Mouse (Mus musculus) embryo, embryonic 11.5 days (tissue): ENCODE data around the gene Rcsd1.

ENCODE experiments used
- DNase-seq: peaks from one replicate; pipeline ENCODE4 v3.0.0-alpha.2; 2012; ENCODE audit warnings: low read depth, low spot score

Rcsd1 gene

DNA sequence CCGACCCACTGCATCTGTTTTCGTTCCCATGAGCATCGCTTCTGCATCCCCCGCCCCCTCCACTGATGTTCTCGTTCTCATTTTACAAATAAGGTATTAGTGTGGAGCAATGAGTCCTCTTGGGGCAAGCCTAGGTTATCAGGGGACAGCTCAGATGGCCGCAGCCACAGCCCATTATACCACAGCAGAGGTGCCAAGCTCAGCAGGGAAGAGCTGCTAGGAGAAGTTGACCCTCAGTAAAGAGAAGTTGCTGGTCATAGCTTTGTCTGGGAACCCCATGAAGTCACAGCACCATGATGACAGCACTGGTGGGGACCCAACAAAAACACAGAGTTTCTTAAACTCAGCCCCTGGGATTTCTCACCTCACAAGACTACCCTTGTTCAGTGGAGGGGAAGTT lies 47.8 kb downstream of the Rcsd1 start:
- no peak for DNase-seq

DNA sequence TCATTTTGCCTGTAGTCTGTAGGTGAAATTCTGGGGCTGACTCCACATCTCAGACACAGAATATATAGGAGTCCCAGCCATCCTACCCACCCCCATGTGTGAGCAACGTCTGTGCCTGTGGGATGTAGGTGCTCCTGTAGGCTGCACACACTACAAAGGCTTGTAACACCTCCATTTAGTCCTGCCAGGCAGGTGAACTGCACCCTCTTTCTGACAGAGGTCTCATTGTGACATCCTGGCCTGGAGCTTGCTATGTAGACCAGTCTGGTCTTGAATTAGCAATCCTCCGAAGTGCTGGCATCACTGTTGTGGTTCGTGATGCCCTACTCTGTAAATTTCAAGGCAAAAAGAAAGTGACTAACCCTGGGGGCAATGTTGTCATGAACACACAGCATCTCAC lies 48.4 kb downstream of the Rcsd1 start:
- DNase-seq: no peak

DNA sequence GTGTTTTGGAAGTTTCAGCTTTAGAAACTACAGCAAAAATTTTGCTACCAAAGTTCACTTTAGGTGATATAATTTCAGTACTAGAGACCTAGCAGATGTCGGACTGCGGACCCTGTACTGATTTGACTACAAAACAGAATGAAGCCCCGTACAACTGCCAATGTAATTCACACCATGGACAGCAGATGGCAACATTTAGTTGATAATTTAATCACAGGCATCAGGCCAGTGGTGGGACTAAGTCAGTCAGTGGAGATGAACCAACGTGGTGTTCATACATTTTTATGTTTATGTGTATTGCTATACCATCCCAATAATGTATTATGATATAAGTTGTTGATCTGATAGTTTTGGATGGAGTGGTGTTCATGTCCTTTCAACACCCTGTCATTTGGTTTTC lies 48.8 kb downstream of the Rcsd1 start:
- DNase-seq: peak; percentile 61

DNA sequence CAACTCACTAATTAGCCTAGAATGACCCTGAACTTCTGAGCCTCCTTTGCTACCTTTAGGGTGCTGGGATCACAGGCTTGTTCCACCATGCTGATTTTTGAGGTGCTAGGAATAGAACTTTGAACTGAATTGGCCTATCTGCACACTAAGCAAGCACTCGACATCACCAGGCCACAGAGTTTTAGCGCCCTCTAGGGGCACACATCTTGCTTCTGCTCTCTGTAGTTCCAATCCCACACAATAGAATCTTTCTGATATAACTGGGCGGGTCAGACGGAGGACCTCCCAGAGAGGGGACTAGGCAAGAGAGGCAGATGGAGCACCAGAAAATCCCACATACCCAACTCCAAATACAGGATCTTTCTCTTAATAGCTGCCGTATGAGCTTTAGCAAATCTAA lies 51.0 kb downstream of the Rcsd1 start:
- DNase-seq: peak; percentile 58

DNA sequence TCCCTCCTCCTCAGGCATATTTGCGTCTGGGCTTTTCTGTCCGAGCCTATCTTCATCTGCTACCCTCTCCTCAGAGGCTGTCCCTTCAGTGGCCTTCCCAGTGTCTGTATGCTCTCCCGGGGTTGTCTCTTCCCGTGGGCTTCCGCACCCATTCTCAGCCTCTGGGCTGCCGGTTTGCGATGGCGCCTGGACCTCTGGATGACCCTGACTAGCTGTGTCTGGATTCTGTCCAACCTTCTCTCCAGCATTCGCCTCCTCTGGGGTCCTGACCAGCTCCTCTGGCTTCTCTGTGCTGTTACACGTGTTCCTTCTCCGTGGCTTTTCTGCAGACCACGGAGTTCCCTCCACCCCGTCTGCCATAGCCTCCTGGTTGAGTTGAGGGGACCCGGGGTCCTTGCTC lies 54.1 kb downstream of the Rcsd1 start:
- DNase-seq: no peak

DNA sequence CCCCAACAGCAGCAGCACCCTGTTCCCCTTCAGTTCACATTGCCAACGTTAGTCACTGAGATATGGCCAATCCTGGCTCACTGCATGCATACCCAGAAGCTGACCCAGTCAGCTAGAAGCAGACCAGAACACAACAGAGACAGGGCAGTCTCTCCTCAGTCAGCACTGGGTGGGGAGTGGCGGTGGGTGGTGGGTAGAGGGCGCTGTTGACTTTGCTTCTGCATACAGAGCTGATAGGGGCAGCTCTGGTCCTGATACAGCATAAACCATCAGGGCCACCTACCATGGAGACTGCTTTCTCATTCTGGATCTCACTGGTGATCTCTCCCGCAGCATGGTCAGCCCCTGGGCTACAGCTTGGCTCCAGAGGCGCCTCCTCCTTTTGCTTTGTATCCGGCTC lies 54.5 kb downstream of the Rcsd1 start:
- no peak for DNase-seq

DNA sequence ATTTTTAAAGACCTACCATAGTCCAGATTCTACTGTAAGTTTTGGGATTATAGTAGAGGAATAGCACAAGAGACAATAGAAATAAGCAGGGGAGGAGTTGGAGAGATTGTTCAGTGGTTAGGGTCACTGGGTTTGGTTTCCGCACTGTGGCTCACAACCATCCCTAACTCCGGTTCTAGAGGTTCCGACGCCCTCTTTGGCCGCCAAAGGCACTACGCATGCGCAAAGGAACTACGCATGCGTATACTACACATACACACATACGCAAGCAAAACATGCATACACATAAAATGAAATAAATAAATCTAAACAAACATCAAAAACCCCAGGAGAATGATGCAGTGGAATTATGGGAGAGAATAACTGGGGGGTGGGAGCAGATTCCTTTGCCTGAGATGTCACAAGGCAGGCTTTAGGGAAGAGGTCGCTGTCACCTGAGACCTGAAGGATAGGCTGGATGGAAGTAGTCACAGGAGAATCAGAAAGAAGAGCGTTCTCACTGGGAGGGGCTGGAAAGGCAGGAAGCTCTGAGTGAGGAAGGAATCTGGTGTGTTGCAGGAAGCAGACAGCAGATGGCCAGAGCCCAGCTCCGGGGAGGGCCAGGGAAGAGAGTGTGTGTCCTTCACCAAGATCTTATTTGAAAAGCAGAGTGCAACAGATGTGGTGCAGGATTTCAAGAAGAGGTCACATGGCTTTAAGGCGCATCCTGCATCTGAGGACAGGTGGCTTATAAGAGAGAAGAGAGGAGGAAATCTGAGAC lies 56.3 kb downstream of the Rcsd1 start:
- DNase-seq: no peak

DNA sequence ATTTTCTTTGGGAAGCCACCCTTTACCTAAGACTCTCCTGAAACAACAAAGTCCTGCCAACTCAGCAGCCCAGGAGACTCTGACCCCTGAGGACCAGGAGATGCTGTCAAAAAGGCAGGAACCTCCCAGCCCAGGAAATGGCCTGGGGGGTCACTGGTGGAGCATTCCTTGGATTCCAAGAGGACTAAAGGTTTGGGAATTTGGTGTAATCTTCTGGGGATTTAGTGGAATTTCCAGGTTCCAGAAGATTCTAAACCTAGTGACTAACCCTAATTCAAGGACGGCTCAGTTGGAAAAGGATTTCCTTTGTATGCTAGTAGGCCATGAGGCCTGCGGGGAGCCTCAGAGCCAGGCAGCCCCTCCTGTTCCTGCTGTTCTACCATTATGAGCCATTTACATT lies 57.0 kb downstream of the Rcsd1 start:
- no peak for DNase-seq

DNA sequence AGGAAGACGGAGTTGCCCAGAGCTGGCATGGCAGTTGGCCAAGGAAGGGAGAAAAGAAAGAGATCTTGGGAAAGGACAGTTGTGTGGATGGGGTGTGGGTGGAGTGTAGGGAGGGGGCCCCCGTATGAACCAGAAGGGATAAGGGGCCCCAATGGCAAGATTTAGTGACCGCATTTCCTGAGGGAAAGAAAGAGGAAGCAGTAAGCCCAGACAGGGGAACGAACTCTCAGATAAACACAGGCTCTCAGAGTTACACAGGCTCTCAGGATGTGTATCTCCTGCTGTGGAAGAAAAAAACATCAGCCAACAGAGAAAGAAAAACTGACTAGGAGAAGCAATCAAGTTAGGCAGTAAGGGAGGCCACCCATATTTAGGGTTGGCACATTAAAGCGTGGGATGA lies 58.4 kb downstream of the Rcsd1 start:
- DNase-seq: no peak

DNA sequence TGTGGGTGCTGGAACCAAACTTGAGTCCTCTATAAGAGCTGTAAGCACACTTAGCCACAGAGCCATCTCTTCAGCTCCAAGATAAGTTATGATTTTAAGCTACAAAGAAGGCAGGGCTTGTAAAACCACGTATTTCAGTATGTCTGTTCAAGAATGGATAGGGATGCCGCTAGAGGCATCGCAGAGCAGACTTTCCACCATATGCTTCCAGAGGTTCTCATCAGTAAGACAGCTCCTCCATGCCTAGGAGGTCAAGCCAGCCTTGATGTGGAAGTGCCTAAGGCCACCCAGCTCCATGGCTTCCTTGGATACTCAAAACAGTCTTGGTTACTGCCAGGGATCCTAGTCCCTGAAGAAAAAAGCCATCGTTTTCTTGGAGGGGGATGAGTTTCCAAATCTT lies 64.5 kb downstream of the Rcsd1 start:
- no peak for DNase-seq

DNA sequence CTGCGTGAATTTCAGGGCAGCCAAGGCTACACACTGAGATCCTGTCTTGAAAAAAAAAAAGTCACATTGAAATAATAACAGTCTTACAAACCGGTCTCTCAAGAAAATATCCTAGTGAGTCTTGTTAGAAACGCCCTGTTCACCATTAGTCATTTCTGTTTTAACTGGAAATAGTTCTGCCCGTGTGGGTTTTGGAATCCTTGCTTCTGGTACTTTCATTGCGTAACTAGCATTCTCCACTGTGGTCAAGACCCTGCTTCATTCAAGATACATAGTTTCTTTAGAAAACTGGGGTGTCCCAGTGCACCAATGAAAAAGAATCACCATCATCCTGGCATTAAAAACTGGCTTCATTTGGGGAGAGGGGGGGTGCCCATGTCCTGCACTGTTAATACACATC lies 65.8 kb downstream of the Rcsd1 start:
- DNase-seq: no peak

DNA sequence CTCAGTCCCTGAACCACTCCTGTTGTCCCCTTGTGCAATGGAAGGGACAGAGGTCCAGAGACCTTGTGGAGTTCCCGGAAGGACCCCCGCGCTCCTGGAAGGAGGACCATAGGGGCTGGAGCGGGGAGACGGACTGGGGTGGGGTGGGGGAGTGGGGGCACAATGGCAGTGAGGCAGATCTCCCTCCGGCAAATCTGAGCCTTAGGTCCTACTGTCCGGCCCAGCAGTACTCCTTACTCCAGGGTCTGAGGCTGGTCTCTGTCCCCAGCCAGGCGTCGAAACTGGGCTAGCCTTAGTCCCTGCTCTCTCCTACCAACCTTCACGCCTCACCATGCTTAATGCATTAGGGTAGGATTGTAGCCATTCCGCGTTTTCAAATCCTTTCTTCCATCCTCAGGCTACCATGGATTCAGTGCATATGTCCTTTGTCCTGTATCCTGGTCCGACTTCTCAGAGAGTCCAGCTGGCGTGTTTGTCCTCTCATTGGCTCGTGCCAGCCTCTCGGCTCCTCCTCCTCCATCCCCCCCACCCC lies 66.7 kb downstream of the Rcsd1 start:
- DNase-seq: peak; percentile 50

DNA sequence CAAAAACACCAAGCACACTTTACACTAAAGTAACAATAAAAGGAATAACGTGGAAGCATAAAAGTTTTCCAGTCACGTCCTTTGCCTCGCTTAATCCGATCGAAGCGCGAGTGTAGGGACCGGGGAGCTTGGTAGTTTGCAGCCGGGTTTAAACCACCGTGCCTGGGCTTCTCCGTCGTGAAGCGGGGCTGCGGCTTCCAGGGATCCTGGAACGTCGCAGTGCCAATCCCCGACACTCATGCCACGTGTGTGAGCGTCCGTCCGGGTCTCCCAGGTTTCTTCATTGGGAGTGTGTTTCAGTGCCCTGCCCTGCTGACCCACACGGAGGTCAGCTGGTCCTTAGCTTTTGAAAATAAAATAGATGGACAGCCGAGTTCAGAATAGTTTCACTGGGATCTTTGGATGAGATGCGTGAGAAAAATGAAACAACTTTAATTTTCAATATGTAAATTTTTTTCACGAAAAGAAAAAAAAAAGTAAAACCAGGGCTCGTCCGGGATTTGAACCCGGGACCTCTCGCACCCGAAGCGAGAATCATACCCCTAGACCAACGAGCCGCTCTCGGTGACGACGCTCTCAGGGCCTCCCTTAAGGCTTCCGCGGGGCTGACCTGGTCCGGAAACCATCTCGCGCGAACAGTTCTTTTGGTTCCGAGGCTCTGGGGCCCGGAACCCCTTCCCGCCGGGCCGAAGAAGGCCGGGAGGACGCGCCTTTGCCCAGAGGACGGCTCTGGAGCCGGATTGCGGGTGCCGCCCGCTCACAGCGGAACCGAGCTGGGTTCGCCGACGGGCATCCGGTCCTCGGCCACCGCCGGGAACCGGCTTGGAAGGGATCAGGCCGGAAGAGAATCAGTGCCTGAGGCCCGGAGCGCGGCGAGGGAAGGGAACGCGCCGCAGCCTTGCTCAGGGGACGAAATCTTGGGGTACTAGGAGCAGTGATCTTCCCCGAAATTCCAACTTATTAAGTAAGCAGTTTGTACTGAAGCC lies 67.5 kb downstream of the Rcsd1 start:
- peak; percentile 80 for DNase-seq

DNA sequence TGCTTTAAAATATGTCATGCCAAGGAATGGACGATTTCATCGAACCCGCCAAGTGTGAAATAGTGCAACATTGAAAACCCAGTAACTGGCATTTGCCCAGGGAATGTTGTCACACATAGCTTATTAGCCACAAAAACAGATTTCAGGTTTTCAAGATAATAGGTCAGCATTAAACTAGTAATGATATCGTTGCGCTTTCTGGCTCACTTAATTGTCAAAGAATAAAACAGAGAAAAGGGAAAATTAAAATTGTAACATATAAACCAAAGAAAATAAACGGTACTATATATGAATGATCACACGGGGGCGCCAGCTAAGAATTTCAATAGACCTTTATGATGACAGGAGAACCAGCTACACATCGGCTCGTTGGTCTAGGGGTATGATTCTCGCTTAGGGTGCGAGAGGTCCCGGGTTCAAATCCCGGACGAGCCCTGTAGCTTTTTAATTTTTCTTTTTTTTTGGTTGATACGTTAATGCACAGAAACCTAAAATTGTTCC lies 68.2 kb downstream of the Rcsd1 start:
- peak; percentile 67 for DNase-seq

DNA sequence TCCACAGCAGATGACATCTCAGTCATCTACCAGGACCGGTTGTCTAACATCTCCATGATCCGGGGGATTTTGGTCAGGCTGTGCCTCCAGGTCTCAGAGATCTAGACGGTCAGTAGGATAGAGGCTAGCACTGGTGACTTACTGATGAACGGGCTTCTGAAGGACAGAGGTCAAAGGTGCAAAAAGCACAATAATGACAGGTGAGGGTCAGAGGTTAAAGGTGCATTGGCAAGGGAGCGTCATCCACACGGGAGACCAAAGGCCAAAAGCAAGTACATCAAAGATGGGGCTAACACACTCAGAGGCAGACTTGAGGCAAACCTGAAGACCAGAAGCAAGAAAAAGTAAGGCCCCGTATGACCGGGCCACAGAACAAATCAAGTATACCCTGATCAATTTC lies 73.3 kb downstream of the Rcsd1 start:
- DNase-seq: no peak

DNA sequence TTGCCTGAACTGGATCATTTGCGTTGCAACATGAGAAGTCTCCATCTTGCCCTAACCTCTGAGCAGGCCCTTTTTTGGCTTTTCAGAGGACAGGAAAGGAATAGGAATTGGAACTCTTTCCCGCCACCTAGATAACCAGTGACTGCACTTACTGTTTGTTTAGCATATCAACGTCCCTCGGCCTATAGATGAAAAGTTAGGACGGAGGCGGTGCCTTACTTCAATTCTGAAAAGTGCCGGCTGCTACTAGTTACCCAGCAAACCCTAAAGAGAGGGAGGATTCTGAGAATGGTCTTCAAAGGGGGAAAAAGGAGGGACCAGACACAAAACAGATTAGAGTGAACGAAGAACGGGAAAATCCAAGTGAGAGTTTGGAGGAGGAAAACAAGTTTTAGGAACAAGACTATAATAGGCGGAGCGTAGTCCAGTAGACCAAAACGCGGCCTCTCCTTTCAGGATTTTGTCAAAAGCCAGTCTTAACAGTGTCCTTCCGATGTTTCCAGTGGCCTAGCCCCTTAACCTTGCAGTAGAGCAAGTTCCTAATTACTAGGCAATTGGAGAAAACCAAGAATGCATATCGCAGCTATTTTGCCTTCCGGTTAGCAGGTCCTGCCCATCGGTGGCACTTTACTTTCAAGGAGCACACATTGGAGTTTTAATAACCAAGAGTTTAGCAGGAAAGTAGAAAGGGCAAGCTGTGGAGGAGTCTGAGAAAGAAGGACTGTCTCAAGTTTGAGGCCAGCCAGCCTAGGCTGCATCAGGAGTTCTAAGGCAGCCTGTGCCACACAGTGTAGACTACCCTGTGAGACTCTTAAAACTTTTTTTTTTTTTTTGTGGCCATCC lies 74.3 kb downstream of the Rcsd1 start:
- DNase-seq: no peak

DNA sequence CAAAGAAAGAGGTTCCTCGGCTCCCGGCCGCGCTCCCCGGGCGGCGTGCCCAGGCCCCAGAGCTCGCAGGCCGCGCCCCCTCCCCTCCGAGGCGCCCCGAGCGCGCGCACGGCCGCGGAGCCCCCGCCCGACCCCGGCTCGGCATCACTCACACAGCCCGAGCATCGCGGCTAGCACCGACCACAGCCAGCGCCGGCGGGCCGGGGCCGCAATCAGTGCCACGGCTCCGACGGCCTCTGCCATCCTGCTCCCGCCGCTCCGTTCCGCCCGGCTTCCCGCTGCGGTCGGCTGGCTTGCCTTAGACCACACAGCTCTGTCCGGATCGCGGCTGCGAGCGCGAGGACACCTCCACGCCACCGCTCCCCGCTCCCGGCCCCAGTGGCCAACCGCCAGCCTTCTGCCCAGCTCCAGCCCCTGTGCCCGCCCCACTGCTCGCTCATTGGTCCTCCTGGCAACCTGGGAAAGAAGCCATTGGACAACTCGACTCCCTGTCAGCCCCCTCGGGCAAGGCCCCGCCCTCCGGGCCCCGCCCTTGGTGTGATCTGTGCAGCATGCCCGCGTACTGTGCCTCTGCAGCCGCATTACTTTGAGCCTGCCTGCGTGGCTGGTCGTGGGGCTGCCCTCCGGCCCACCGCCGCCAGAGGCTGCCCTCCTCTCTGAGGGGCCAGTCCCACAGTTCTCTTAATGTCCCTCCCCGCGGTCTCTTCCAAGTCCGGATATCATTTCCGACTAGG lies 75.2 kb downstream of the Rcsd1 start, which contains the start of gene Mpzl1:
Gene Mpzl1 (minus strand): TSS at position 388 of the 734 bp plus-strand sequence.
- peak; percentile 96 for DNase-seq

DNA sequence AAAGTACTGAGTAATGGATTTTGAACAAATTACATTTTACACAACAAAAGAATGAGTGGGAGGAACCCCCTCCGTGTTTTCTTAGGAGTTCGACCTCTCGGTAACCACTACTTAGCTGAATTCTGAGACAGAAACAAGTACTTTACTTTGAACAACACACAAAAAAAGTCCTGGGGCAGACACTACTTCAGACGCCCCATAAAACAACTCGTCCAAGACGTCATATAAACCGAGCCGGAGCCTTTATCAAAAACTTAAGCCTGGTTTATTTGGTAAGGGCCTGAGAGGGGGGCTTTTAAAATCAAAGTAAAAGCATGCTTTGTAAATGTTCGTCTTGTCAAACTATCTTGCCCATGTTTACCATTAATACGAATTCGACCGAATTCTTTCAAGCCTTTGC lies 76.2 kb downstream of the Rcsd1 start:
- no peak for DNase-seq

DNA sequence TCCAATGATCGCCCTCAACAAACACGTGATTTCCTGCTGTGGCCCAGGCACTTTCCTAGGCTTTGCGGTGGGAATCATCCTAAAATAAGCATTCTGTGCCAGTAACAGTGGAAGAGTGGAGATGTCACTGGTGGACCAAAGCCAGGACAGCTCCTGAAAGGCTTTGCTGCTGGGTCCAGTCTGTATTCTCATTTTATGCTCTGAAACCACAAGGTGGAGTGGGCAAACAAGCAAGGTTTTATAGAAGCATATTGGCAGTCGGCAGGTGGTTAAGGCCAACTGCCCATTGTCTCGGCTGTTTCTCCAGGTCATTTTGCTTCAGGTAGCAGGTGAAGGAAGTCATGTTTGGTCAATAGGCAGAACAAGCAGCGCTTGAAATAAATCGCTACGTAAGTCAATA lies 78.4 kb downstream of the Rcsd1 start:
- no peak for DNase-seq

DNA sequence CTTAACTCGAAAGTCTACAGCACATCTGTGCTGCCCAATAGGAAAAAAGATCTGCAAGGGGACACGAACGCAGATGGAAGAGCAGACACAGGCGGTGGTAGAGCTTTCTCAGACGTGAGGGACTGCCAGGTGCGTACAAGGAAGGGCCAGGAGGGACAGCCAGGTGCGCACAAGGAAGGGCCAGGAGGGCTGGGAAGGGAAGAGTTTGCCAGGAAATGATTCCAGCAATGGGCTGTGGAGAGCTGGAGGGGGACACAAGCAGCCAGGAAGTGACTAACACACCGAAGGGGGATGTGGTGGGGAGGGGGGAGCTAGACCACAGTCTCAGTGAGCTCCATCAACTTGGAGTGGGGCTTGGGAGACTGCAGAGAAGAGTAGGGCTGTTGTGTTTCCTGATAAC lies 79.6 kb downstream of the Rcsd1 start:
- no peak for DNase-seq

DNA sequence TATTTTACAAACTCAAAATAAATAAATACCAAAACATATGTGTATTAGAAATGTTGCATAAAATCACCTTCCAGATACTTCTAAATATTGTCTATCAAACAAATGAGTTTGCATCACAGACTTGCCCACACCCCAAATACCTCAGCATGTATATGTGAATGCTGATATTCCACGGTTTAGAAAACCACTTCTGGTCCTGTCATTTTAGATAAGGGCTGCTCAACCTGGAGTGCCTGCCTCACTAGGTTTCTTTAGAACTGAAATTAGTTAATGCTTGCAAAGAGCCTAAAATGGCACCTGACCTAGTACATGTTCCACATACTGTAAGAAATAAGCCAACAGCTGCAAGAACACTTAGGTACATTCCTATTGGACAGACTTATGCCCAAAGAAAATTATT lies 81.0 kb downstream of the Rcsd1 start:
- DNase-seq: no peak
